Mouse (Mus musculus) liver, postnatal 0 days (tissue): ENCODE data around the gene Gm1043.

Experiments used
- CTCF ChIP-seq: sonication (generic); IDR thresholded peaks from 2 replicates; pipeline ENCODE4 v1.5.1; 2016; ENCODE audit warnings: antibody characterized with exemption, low read depth
- EP300 ChIP-seq: IDR thresholded peaks from 2 replicates; pipeline ENCODE4 v1.6.1; 2016; ENCODE audit warnings: antibody characterized with exemption, low read depth, mild to moderate bottlenecking

DNA sequence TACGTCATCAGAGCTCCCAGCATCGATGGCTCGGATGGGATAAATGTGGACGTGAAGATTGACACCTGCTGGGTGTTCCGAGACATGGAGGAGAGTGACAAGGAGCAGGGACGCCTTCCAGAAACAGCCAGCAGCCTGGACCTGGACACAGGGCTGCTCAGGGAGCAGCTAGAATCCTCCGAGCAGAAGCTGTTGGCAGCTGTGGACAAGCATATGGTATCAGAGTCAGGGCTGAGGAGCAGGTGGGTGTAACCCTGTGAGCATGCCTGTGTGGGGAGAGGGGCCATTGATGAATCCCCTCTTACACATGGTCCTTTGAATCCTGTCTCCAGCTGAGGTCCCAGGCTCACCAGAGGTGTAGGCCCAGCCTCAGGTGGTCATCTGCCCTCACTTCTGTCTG is 69.3 kb downstream of the Gm1043 start:
- TF ChIP-seq CTCF = no peak
- no peak for TF ChIP-seq EP300
